Mouse (Mus musculus) hindbrain, embryonic 14.5 days (tissue): ENCODE measurements at regions not wholly inside any gene's neighbourhood (a gene's known extent, or its start where the extent isn't known, plus 50 kb on each side); places are given as distances from the start of the nearest gene placed in this dataset.
A peak's percentile ranks its signal among the peaks of the same experiment; 100 is the strongest.

ENCODE experiments used
- ATAC-seq: fragments of 200-750 bp; cut with Nextera tagmentation; 2 replicates; pipeline ENCODE4 v1.8.0; 2017; ENCODE audit warnings: moderate number of reproducible peaks, mild to moderate bottlenecking, moderate TSS enrichment, moderate library complexity; ENCODE audit not compliant: low FRiP score
- DNase-seq: peaks from one replicate; pipeline ENCODE4 v3.0.0-alpha.2; 2015; ENCODE audit warnings: low spot score
- H3K27ac ChIP-seq: fragments of 300-500 bp; sonication (generic); 2 replicates; pipeline ENCODE4 v1.5.1; 2014; ENCODE audit warnings: mild to moderate bottlenecking, moderate library complexity
- H3K27me3 ChIP-seq: fragments of 300-500 bp; sonication (generic); 2 replicates; pipeline ENCODE4 v1.6.1; 2014; ENCODE audit warnings: mild to moderate bottlenecking, low read length, mixed read lengths; ENCODE audit not compliant: control insufficient read depth, insufficient read depth
- H3K36me3 ChIP-seq: fragments of 300-500 bp; sonication (generic); replicated peaks from 2 replicates; pipeline ENCODE4 v1.6.1; 2014; ENCODE audit not compliant: control insufficient read depth, insufficient read depth
- H3K4me1 ChIP-seq: fragments of 300-500 bp; sonication (generic); replicated peaks from 2 replicates; pipeline ENCODE4 v1.6.1; 2014; ENCODE audit warnings: antibody characterized with exemption, low read length, mixed read lengths; ENCODE audit not compliant: control insufficient read depth, insufficient read depth
- H3K4me2 ChIP-seq: fragments of 300-500 bp; sonication (generic); replicated peaks from 2 replicates; pipeline ENCODE4 v1.6.1; 2014; ENCODE audit warnings: mild to moderate bottlenecking, moderate library complexity
- H3K4me3 ChIP-seq: fragments of 300-500 bp; sonication (generic); replicated peaks from 2 replicates; pipeline ENCODE4 v1.5.1; 2014; ENCODE audit warnings: mild to moderate bottlenecking, low read length
- H3K9ac ChIP-seq: fragments of 300-500 bp; sonication (generic); 2 replicates; pipeline ENCODE4 v1.6.1; 2014
- H3K9me3 ChIP-seq: fragments of 300-500 bp; sonication (generic); 2 replicates; pipeline ENCODE4 v1.6.1; 2016; ENCODE audit warnings: low read length; ENCODE audit not compliant: control insufficient read depth
- WGBS: fragments of 180-500 bp; shearing (Covaris S2); extraction: QIAGEN DNeasy Blood & Tissue Kit; methylation state at CpG from one replicate; pipeline ENCODE4 v1.1.7; 2014; 5-methylcytosine and 5-hydroxymethylcytosine counted together

GRCm38 (mm10) chr16:29035523-29035922 is 106.0 kb upstream of the Mb21d2 start:
- DNase-seq: no peak
- Histone ChIP-seq H3K27ac (no peak overlapping the region), H3K4me3 (no peak overlapping the region), H3K36me3 (no peaks in the 10 kb centered on the region), H3K27me3 (no peaks in the 10 kb centered on the region), H3K4me2 (no peak overlapping the region), H3K9me3 (no peaks in the 10 kb centered on the region), H3K9ac (no peak overlapping the region), H3K4me1 (peaks cover 17% of the 10 kb centered on the region)
- ATAC-seq: no peak
- 82% methylated on average over 5 of the region's 5 CpGs for WGBS

GRCm38 (mm10) chr16:29034053-29034794 is 104.8 kb upstream of the Mb21d2 start:
- Histone ChIP-seq H3K4me3 (no peak overlapping the region), H3K9me3 (no peaks in the 10 kb centered on the region), H3K4me1 (peaks cover 17% of the 10 kb centered on the region), H3K27me3 (no peaks in the 10 kb centered on the region), H3K36me3 (no peaks in the 10 kb centered on the region), H3K4me2 (peak overlapping the region; percentile 42), H3K27ac (peak overlapping the region; percentile 45), H3K9ac (0 out of 2 replicates have a peak overlapping the region, but pooled peaks have one; percentile 4)
- ATAC-seq (peak; percentile 80), DNase-seq (peak; percentile 44)
- WGBS: 22% methylated on average over 16 of the region's 16 CpGs

GRCm38 (mm10) chr16:29033357-29033756 is 103.9 kb upstream of the Mb21d2 start:
- 75% methylated on average over 5 of the region's 5 CpGs for WGBS
- no peaks in the 10 kb centered on the region for H3K36me3 ChIP-seq
- H3K4me1 ChIP-seq: peaks cover 17% of the 10 kb centered on the region
- ATAC-seq (no peak), DNase-seq (no peak)
- no peak overlapping the region for H3K27ac ChIP-seq
- no peaks in the 10 kb centered on the region for H3K9me3 ChIP-seq
- H3K4me2 ChIP-seq: no peak overlapping the region
- no peak overlapping the region for H3K4me3 ChIP-seq
- no peak overlapping the region for H3K9ac ChIP-seq
- H3K27me3 ChIP-seq: no peaks in the 10 kb centered on the region

GRCm38 (mm10) chr16:29027856-29028255 is 98.4 kb upstream of the Mb21d2 start:
- no peak for DNase-seq
- Histone ChIP-seq H3K9ac (no peak overlapping the region), H3K4me1 (0 out of 2 replicates have a peak, but pooled peaks cover 4% of the 10 kb centered on the region), H3K4me3 (no peak overlapping the region), H3K4me2 (no peak overlapping the region), H3K9me3 (no peaks in the 10 kb centered on the region), H3K27ac (no peak overlapping the region), H3K27me3 (no peaks in the 10 kb centered on the region), H3K36me3 (no peaks in the 10 kb centered on the region)
- 92% methylated on average over 11 of the region's 11 CpGs for WGBS
- no peak for ATAC-seq

GRCm38 (mm10) chr16:29001249-29001648 is 71.8 kb upstream of the Mb21d2 start:
- H3K4me1 ChIP-seq: 0 out of 2 replicates have a peak, but pooled peaks cover 8% of the 10 kb centered on the region
- DNase-seq (peak; percentile 48), ATAC-seq (peak; percentile 77; the same call in 1 of the 2 replicates)
- H3K4me3 ChIP-seq: no peak overlapping the region
- no peak overlapping the region for H3K27ac ChIP-seq
- no peaks in the 10 kb centered on the region for H3K36me3 ChIP-seq
- no peaks in the 10 kb centered on the region for H3K9me3 ChIP-seq
- H3K27me3 ChIP-seq: no peaks in the 10 kb centered on the region
- H3K4me2 ChIP-seq: no peak overlapping the region
- WGBS: 53% methylated on average over 9 of the region's 9 CpGs
- H3K9ac ChIP-seq: no peak overlapping the region

- DNase-seq: no peak
- H3K27ac ChIP-seq: no peak overlapping the region
- no peaks in the 10 kb centered on the region for H3K36me3 ChIP-seq
- no peak overlapping the region for H3K4me3 ChIP-seq
- no peaks in the 10 kb centered on the region for H3K9me3 ChIP-seq
- H3K4me1 ChIP-seq: 0 out of 2 replicates have a peak, but pooled peaks cover 8% of the 10 kb centered on the region
- ATAC-seq: no peak
- 84% methylated on average over 4 of the region's 4 CpGs for WGBS
- H3K27me3 ChIP-seq: no peaks in the 10 kb centered on the region
- H3K4me2 ChIP-seq: no peak overlapping the region
- H3K9ac ChIP-seq: no peak overlapping the region
Measured at GRCm38 (mm10) chr16:28999641-29000040, 70.2 kb upstream of the Mb21d2 start.

- Histone ChIP-seq H3K9ac (no peak overlapping the region), H3K36me3 (no peaks in the 10 kb centered on the region), H3K4me3 (no peak overlapping the region), H3K27ac (no peak overlapping the region), H3K4me2 (no peak overlapping the region), H3K27me3 (no peaks in the 10 kb centered on the region), H3K4me1 (0 out of 2 replicates have a peak, but pooled peaks cover 8% of the 10 kb centered on the region), H3K9me3 (no peaks in the 10 kb centered on the region)
- WGBS: 81% methylated on average over 3 of the region's 3 CpGs
- DNase-seq (no peak), ATAC-seq (no peak)
Measured at GRCm38 (mm10) chr16:28996629-28997028, 67.2 kb upstream of the Mb21d2 start.

- Histone ChIP-seq H3K9ac (no peak overlapping the region), H3K4me3 (no peak overlapping the region), H3K4me2 (no peak overlapping the region), H3K27ac (no peak overlapping the region), H3K4me1 (no peaks in the 10 kb centered on the region), H3K36me3 (no peaks in the 10 kb centered on the region), H3K9me3 (no peaks in the 10 kb centered on the region), H3K27me3 (no peaks in the 10 kb centered on the region)
- ATAC-seq: no peak
- 90% methylated on average over 3 of the region's 3 CpGs for WGBS
- no peak for DNase-seq
Measured at GRCm38 (mm10) chr16:28990666-28991065, 61.2 kb upstream of the Mb21d2 start.

GRCm38 (mm10) chr16:28984931-28985330 is 55.5 kb upstream of the Mb21d2 start:
- 42% methylated on average over 6 of the region's 6 CpGs for WGBS
- no peak overlapping the region for H3K27ac ChIP-seq
- H3K9ac ChIP-seq: no peak overlapping the region
- no peak for DNase-seq
- no peaks in the 10 kb centered on the region for H3K36me3 ChIP-seq
- H3K27me3 ChIP-seq: no peaks in the 10 kb centered on the region
- no peaks in the 10 kb centered on the region for H3K9me3 ChIP-seq
- no peak for ATAC-seq
- H3K4me1 ChIP-seq: no peaks in the 10 kb centered on the region
- H3K4me2 ChIP-seq: no peak overlapping the region
- H3K4me3 ChIP-seq: no peak overlapping the region
